Mouse (Mus musculus) stomach, embryonic 16.5 days (tissue): ENCODE measurements around the gene Plekhg5. TPM values are rescaled to one million over a fixed set of nuclear protein-coding genes. Genes with fewer than 3 reads are reported as not detected.

Source experiments
- ATAC-seq: fragments of 200-750 bp; cut with Nextera tagmentation; 2 replicates; pipeline ENCODE4 v1.8.0; 2017; ENCODE audit warnings: moderate number of reproducible peaks, moderate TSS enrichment; ENCODE audit not compliant: insufficient read depth, low FRiP score
- H3K27ac ChIP-seq: fragments of 300-500 bp; sonication (generic); 2 replicates; pipeline ENCODE4 v1.5.1; 2014; ENCODE audit warnings: low read length
- H3K27me3 ChIP-seq: fragments of 300-500 bp; sonication (generic); 2 replicates; pipeline ENCODE4 v1.6.1; 2014; ENCODE audit warnings: low read length, control low read depth, mixed read lengths; ENCODE audit not compliant: control insufficient read depth, insufficient read depth
- H3K36me3 ChIP-seq: fragments of 300-500 bp; sonication (generic); 2 replicates; pipeline ENCODE4 v1.6.1; 2014; ENCODE audit warnings: low read length; ENCODE audit not compliant: control insufficient read depth, insufficient read depth
- H3K4me1 ChIP-seq: fragments of 300-500 bp; sonication (generic); 2 replicates; pipeline ENCODE4 v1.6.1; 2014; ENCODE audit warnings: low read length, control low read depth, mixed read lengths; ENCODE audit not compliant: control insufficient read depth, insufficient read depth
- H3K4me2 ChIP-seq: fragments of 300-500 bp; sonication (generic); 2 replicates; pipeline ENCODE4 v1.6.1; 2014; ENCODE audit warnings: low read depth, low read length, mixed read lengths
- H3K4me3 ChIP-seq: fragments of 300-500 bp; sonication (generic); replicated peaks from 2 replicates; pipeline ENCODE4 v1.5.1; 2014; ENCODE audit warnings: mild to moderate bottlenecking, low read length
- H3K9ac ChIP-seq: fragments of 300-500 bp; sonication (generic); 2 replicates; pipeline ENCODE4 v1.6.1; 2014; ENCODE audit warnings: low read length
- H3K9me3 ChIP-seq: fragments of 300-500 bp; sonication (generic); replicated peaks from 2 replicates; pipeline ENCODE4 v1.6.1; 2016; ENCODE audit warnings: low read length, control low read depth; ENCODE audit not compliant: control insufficient read depth
- WGBS: fragments of 180-500 bp; shearing (Covaris S2); extraction: QIAGEN DNeasy Blood & Tissue Kit; methylation state at CpG from one replicate; pipeline ENCODE4 v1.1.7; 2014; 5-methylcytosine and 5-hydroxymethylcytosine counted together
- polyA plus RNA-seq: library from polyadenylated mRNA; unstranded; fragments of >200 nt; fragmentation: Nextera tagmentation; extraction: Ambion mirVana; gene quantifications from 2 replicates; pipeline ENCODE4 v1.2.1, GENCODE M21; 2015

Plekhg5 gene
- polyA plus RNA-seq, 1 experiment from 2014 or later = 12.3 TPM

GRCm38 (mm10) chr4:152157779-152158584 is 85.7 kb downstream of the Plekhg5 start:
- peaks cover 49% of the 10 kb centered on the region for H3K27me3 ChIP-seq
- no peak overlapping the region for H3K27ac ChIP-seq
- no peaks in the 10 kb centered on the region for H3K36me3 ChIP-seq
- peak overlapping the region; percentile 37 for H3K4me3 ChIP-seq
- H3K4me1 ChIP-seq = peaks cover 25% of the 10 kb centered on the region
- 11% methylated on average over 21 of the region's 21 CpGs for WGBS
- no peak overlapping the region for H3K9ac ChIP-seq
- no peak for ATAC-seq
- H3K9me3 ChIP-seq = no peaks in the 10 kb centered on the region
- peak overlapping the region; percentile 54 for H3K4me2 ChIP-seq

GRCm38 (mm10) chr4:152158585-152159284 is 86.4 kb downstream of the Plekhg5 start, which contains the start of gene Hes2:
Hes2 (plus strand) TSS chr4:152158867.
- no peak within 1 kb of the TSS for H3K27ac ChIP-seq
- no peaks in the 10 kb centered on the region for H3K9me3 ChIP-seq
- H3K27me3 ChIP-seq = peaks cover 48% of the 10 kb centered on the region
- peak within 1 kb of the TSS; percentile 54 for H3K4me2 ChIP-seq
- peak within 1 kb of the TSS; percentile 37 for H3K4me3 ChIP-seq
- no peaks in the 10 kb centered on the region for H3K36me3 ChIP-seq
- H3K4me1 ChIP-seq = peaks cover 22% of the 10 kb centered on the region
- WGBS = 5% methylated on average over 35 of the region's 35 CpGs
- no peak for ATAC-seq
- H3K9ac ChIP-seq = no peak within 1 kb of the TSS; the same call in 1 of the 2 replicates

GRCm38 (mm10) chr4:152159285-152159678 is 87.0 kb downstream of the Plekhg5 start:
- peak overlapping the region; percentile 54 for H3K4me2 ChIP-seq
- H3K27me3 ChIP-seq = peaks cover 48% of the 10 kb centered on the region
- H3K9me3 ChIP-seq = no peaks in the 10 kb centered on the region
- no peak for ATAC-seq
- H3K9ac ChIP-seq = no peak overlapping the region
- peaks cover 22% of the 10 kb centered on the region for H3K4me1 ChIP-seq
- 4% methylated on average over 19 of the region's 19 CpGs for WGBS
- no peaks in the 10 kb centered on the region for H3K36me3 ChIP-seq
- peak overlapping the region; percentile 37 for H3K4me3 ChIP-seq
- no peak overlapping the region for H3K27ac ChIP-seq

GRCm38 (mm10) chr4:152160748-152161147 is 88.5 kb downstream of the Plekhg5 start:
- no peak overlapping the region for H3K27ac ChIP-seq
- peak; percentile 71 for ATAC-seq
- no peak overlapping the region for H3K9ac ChIP-seq
- H3K4me3 ChIP-seq = no peak overlapping the region
- H3K9me3 ChIP-seq = no peaks in the 10 kb centered on the region
- H3K4me1 ChIP-seq = peaks cover 28% of the 10 kb centered on the region
- H3K27me3 ChIP-seq = peaks cover 48% of the 10 kb centered on the region
- 35% methylated on average over 4 of the region's 4 CpGs for WGBS
- H3K4me2 ChIP-seq = no peak overlapping the region
- no peaks in the 10 kb centered on the region for H3K36me3 ChIP-seq

GRCm38 (mm10) chr4:152161601-152162000 is 89.3 kb downstream of the Plekhg5 start:
- no peak overlapping the region; the same call in 1 of the 2 replicates for H3K9ac ChIP-seq
- H3K27me3 ChIP-seq = peaks cover 48% of the 10 kb centered on the region
- ATAC-seq = no peak
- no peaks in the 10 kb centered on the region for H3K9me3 ChIP-seq
- no peaks in the 10 kb centered on the region for H3K36me3 ChIP-seq
- H3K27ac ChIP-seq = no peak overlapping the region
- no peak overlapping the region for H3K4me3 ChIP-seq
- H3K4me2 ChIP-seq = no peak overlapping the region
- peaks cover 29% of the 10 kb centered on the region for H3K4me1 ChIP-seq
- 73% methylated on average over 6 of the region's 6 CpGs for WGBS

GRCm38 (mm10) chr4:152162748-152163147 is 90.5 kb downstream of the Plekhg5 start:
- H3K4me3 ChIP-seq = no peak overlapping the region
- 74% methylated on average over 2 of the region's 2 CpGs for WGBS
- H3K4me1 ChIP-seq = peaks cover 29% of the 10 kb centered on the region
- peaks cover 41% of the 10 kb centered on the region for H3K27me3 ChIP-seq
- no peak overlapping the region for H3K27ac ChIP-seq
- no peaks in the 10 kb centered on the region for H3K36me3 ChIP-seq
- ATAC-seq = no peak
- no peak overlapping the region for H3K4me2 ChIP-seq
- H3K9ac ChIP-seq = no peak overlapping the region
- H3K9me3 ChIP-seq = no peaks in the 10 kb centered on the region

Other genes starting within 250 kb of the Plekhg5 start
- 63.6 and 81.8 TPM in 2 replicates for gene Camta1, start 210.6 kb upstream of the Plekhg5 start, polyA plus RNA-seq
- gene Dnajc11, start 138.8 kb upstream of the Plekhg5 start, polyA plus RNA-seq = 62.4 and 62.7 TPM in 2 replicates
- 31.8 and 35.7 TPM in 2 replicates for gene Thap3, start 83.5 kb upstream of the Plekhg5 start, polyA plus RNA-seq
- gene Phf13, start 76.2 kb upstream of the Plekhg5 start, polyA plus RNA-seq = 18.3 and 21.0 TPM in 2 replicates
- gene Klhl21, start 63.7 kb upstream of the Plekhg5 start, polyA plus RNA-seq = 8.2 and 9.9 TPM in 2 replicates
- gene Zbtb48, start 44.8 kb upstream of the Plekhg5 start, polyA plus RNA-seq = 17.0 and 18.0 TPM in 2 replicates
- gene Tas1r1, start 33.9 kb upstream of the Plekhg5 start, polyA plus RNA-seq = 0.37 and 0.47 TPM in 2 replicates
- 18.7 and 20.9 TPM in 2 replicates for gene Nol9, start 33.2 kb upstream of the Plekhg5 start, polyA plus RNA-seq
- gene Tnfrsf25, start 43.4 kb downstream of the Plekhg5 start, polyA plus RNA-seq = 1.5 and 2.1 TPM in 2 replicates
- gene Espn, start 79.9 kb downstream of the Plekhg5 start, polyA plus RNA-seq = 8.6 and 9.1 TPM in 2 replicates
- gene Hes2, start 86.4 kb downstream of the Plekhg5 start, polyA plus RNA-seq = 0.56 and 0.75 TPM in 2 replicates
- 57.3 and 60.4 TPM in 2 replicates for gene Acot7, start 105.6 kb downstream of the Plekhg5 start, polyA plus RNA-seq
- 6.0 and 6.1 TPM in 2 replicates for gene Gpr153, start 201.7 kb downstream of the Plekhg5 start, polyA plus RNA-seq
- gene Hes3, start 219.2 kb downstream of the Plekhg5 start, polyA plus RNA-seq = not detected in 2 replicates
- gene Icmt, start 224.7 kb downstream of the Plekhg5 start, polyA plus RNA-seq = 20.1 and 20.8 TPM in 2 replicates
- 0.66 and 0.84 TPM in 2 replicates for gene Rnf207, start 246.5 kb downstream of the Plekhg5 start, polyA plus RNA-seq